Mouse (Mus musculus) erythroblast, embryonic 14.5 days (primary cell): ENCODE measurements around the gene Snrk.

ENCODE experiments used
- GATA1 ChIP-seq: IDR thresholded peaks from 2 replicates; pipeline ENCODE4 v1.6.1; 2012; ENCODE audit warnings: low read length, inconsistent platforms, mixed read lengths
- TAL1 ChIP-seq: IDR thresholded peaks from 3 replicates; pipeline ENCODE4 v1.6.1; 2012; ENCODE audit warnings: low read length, inconsistent platforms, mixed read lengths

- TF ChIP-seq GATA1 (no peak), TAL1 (no peak)
These were observed 42.5 kb upstream of the Snrk start for GRCm38 (mm10) chr9:122074575-122074974.
